Mouse (Mus musculus) testis, adult 2 months (tissue): ENCODE results near the gene S100a5. TPM values are rescaled to one million over a fixed set of nuclear protein-coding genes. Genes with fewer than 3 reads are reported as not detected.

Experiments used
- H3K27ac ChIP-seq: fragments of 200-500 bp; 2 replicates; pipeline ENCODE4 v1.5.1; 2012; ENCODE audit warnings: low read depth, low read length; ENCODE audit not compliant: control insufficient read depth, insufficient read depth
- H3K27me3 ChIP-seq: fragments of 200-500 bp; 2 replicates; pipeline ENCODE4 v1.6.1; 2012; ENCODE audit warnings: mild to moderate bottlenecking, low read length, moderate library complexity; ENCODE audit not compliant: control insufficient read depth, insufficient read depth
- H3K36me3 ChIP-seq: fragments of 200-500 bp; 2 replicates; pipeline ENCODE4 v1.6.1; 2012; ENCODE audit warnings: mild to moderate bottlenecking, low read length; ENCODE audit not compliant: control insufficient read depth, insufficient read depth
- H3K4me1 ChIP-seq: fragments of 200-500 bp; 2 replicates; pipeline ENCODE4 v1.6.1; 2012; ENCODE audit warnings: low read length; ENCODE audit not compliant: control insufficient read depth, insufficient read depth
- H3K4me3 ChIP-seq: fragments of 200-500 bp; 2 replicates; pipeline ENCODE4 v1.5.1; 2012; ENCODE audit warnings: low read depth, mild to moderate bottlenecking, low read length, moderate library complexity, mixed read lengths; ENCODE audit not compliant: control insufficient read depth
- CTCF ChIP-seq: fragments of 200-500 bp; IDR thresholded peaks from 2 replicates; pipeline ENCODE4 v1.5.1; 2012; ENCODE audit warnings: low read depth, mild to moderate bottlenecking, inconsistent platforms, low read length, moderate library complexity; ENCODE audit not compliant: control insufficient read depth, insufficient read depth, insufficient replicate concordance
- POLR2A ChIP-seq: fragments of 200-500 bp; IDR thresholded peaks from 2 replicates; pipeline ENCODE4 v1.6.1; 2012; ENCODE audit warnings: low read depth, mild to moderate bottlenecking, inconsistent platforms, low read length, moderate library complexity; ENCODE audit not compliant: control insufficient read depth
- polyA plus RNA-seq: library from polyadenylated mRNA; depleted of rRNA; stranded (reverse); fragments of >200 nt; gene quantifications from 2 replicates; pipeline ENCODE4 v1.2.3, GENCODE M21; 2012; rRNA removed

S100a5 gene
- polyA plus RNA-seq, 1 experiment = not detected

GRCm38 (mm10) chr3:90657405-90657804 is 49.1 kb downstream of the S100a5 start:
- no peak for TF ChIP-seq POLR2A
- TF ChIP-seq CTCF = no peak
- Histone ChIP-seq H3K27ac (no peak overlapping the region), H3K27me3 (no peaks in the 10 kb centered on the region), H3K36me3 (no peaks in the 10 kb centered on the region), H3K4me1 (no peaks in the 10 kb centered on the region), H3K4me3 (no peak overlapping the region)

DNA sequence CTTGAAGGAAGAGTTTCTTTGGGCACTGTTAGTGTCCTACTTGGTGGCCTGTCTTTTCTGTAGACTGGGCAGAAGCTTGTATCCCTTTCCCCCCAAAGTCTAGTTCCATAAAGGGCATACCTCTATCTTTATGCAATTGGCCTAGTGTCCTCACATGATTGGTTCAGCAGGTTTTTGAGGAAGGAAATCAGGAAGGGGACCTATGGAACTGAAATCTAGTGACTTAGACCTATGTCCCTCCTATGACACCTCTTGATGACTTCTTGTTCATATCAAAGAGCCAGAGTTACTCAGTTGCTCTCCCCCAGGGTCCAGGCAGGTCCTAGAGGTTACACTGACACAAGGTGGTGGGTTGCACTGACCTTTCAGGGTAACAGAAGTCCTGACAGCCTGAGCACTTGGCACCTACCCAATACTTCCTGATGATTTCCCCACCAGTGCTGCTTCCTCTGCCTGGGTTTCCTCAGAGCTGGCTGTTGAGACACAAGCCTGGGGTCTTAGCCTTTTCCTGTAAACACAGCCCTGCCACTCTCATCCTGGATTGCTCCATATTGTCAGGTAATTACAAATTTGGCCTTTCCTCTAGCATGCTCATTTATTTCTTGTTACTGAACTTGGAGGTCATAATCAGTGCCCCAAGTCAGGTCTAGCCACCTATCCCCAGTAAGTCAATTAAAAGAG is 51.2 kb downstream of the S100a5 start:
- Histone ChIP-seq H3K36me3 (no peaks in the 10 kb centered on the region), H3K27ac (no peak overlapping the region), H3K4me1 (no peaks in the 10 kb centered on the region), H3K4me3 (no peak overlapping the region), H3K27me3 (no peaks in the 10 kb centered on the region)
- TF ChIP-seq POLR2A = no peak
- TF ChIP-seq CTCF = no peak

Other genes with a start within 250 kb of the S100a5 start
- 17.9 and 18.9 TPM in 2 replicates for gene Slc27a3, start 218.6 kb upstream of the S100a5 start, polyA plus RNA-seq
- gene Ints3, start 174.9 kb upstream of the S100a5 start, polyA plus RNA-seq = 18.3 and 19.1 TPM in 2 replicates
- gene Npr1, start 142.7 kb upstream of the S100a5 start, polyA plus RNA-seq = 54.5 and 64.8 TPM in 2 replicates
- gene Ilf2, start 132.4 kb upstream of the S100a5 start, polyA plus RNA-seq = 30.8 and 33.2 TPM in 2 replicates
- 33.5 and 42.2 TPM in 2 replicates for gene Snapin, start 117.5 kb upstream of the S100a5 start, polyA plus RNA-seq
- 51.5 and 53.5 TPM in 2 replicates for gene Chtop, start 99.0 kb upstream of the S100a5 start, polyA plus RNA-seq
- 16.8 and 17.6 TPM in 2 replicates for gene S100a1, start 94.1 kb upstream of the S100a5 start, polyA plus RNA-seq
- 2.9 and 3.2 TPM in 2 replicates for gene S100a13, start 94.1 kb upstream of the S100a5 start, polyA plus RNA-seq
- gene S100a14, start 81.7 kb upstream of the S100a5 start, polyA plus RNA-seq = 0.76 TPM in 1 of 2 replicates, not detected in the other
- 2.9 and 7.7 TPM in 2 replicates for gene S100a16, start 71.3 kb upstream of the S100a5 start, polyA plus RNA-seq
- gene S100a3, start 47.9 kb upstream of the S100a5 start, polyA plus RNA-seq = not detected in 2 replicates
- gene S100a2, start 18.3 kb upstream of the S100a5 start, polyA plus RNA-seq = not detected in 2 replicates
- gene Gm42674, start 6.6 kb upstream of the S100a5 start, polyA plus RNA-seq = not detected in 2 replicates
- gene S100a4, start 4.8 kb upstream of the S100a5 start, polyA plus RNA-seq = 0.96 and 1.9 TPM in 2 replicates
- gene S100a6, start 4.4 kb downstream of the S100a5 start, polyA plus RNA-seq = 13.0 and 20.8 TPM in 2 replicates
- gene S100a7a, start 45.5 kb downstream of the S100a5 start, polyA plus RNA-seq = 0.07 TPM in 1 of 2 replicates, not detected in the other
- not detected in 2 replicates for gene S100a8, start 60.5 kb downstream of the S100a5 start, polyA plus RNA-seq
- gene S100a9, start 87.2 kb downstream of the S100a5 start, polyA plus RNA-seq = not detected in 2 replicates
- 3.1 and 3.3 TPM in 2 replicates for gene Pglyrp4, start 118.4 kb downstream of the S100a5 start, polyA plus RNA-seq
- gene Gm5849, start 169.4 kb downstream of the S100a5 start, polyA plus RNA-seq = not detected in 2 replicates